Mouse (Mus musculus) bone marrow macrophage, adult 2 months (primary cell): ENCODE measurements around the gene B4galnt1.

Experiments used
- CTCF ChIP-seq: IDR thresholded peaks from 2 replicates; pipeline ENCODE4 v1.5.1; 2012; ENCODE audit warnings: low read depth, mild to moderate bottlenecking, low read length, moderate library complexity
- POLR2A ChIP-seq: IDR thresholded peaks from 2 replicates; pipeline ENCODE4 v1.6.1; 2012; ENCODE audit warnings: mild to moderate bottlenecking, low read depth, low read length, borderline replicate concordance

DNA sequence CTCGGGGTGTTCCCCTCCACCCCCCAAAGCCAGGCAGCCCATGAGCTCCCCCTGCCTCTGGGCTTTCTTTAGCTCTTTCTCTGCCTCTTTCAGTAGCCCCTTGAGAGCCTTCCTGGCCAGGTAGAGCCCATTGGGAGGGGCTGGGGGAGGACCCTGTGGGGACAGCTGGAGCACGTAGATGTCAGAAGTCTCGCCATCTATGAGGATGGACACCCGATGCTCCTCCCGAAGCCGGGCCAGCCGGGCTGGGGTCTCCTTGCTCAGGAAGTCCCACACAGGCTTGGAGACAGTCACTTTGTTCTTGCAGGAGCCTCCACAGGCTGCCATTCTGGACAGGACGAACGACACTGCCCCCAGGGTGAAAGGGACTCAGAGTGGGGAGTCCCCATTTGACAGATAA, 28.0 kb downstream of the B4galnt1 start:
- TF ChIP-seq POLR2A, result no peak
- TF ChIP-seq CTCF, result no peak
